Mouse (Mus musculus) left cerebral cortex, postnatal 10 days (tissue): ENCODE measurements at regions not wholly inside any gene's neighbourhood (a gene's known extent, or its start where the extent isn't known, plus 50 kb on each side); places are given as distances from the start of the nearest gene placed in this dataset.

Experiments
- DNase-seq, 2 experiments: peaks; one replicate each; pipeline ENCODE4 v3.0.0; 2021 to 2022; ENCODE audit warnings: low spot score in 2 of 2, mixed read lengths in 1 of 2; ENCODE audit errors: extremely low spot score in 1 of 2
- intact Hi-C: fragments of 180-260 bp; cut with DNase I; formaldehyde crosslinking; loops from one replicate; pipeline ENCODE4 v1.15.1; 2025

GRCm38 (mm10) chr16:64391440-64392197 lies 210.6 kb downstream of the Csnka2ip start:
- no peak for DNase-seq

GRCm38 (mm10) chr16:64368608-64369399 lies 233.4 kb downstream of the Csnka2ip start:
- intact Hi-C loops: no loop called here
- peak in 1 of 2 experiments; percentile 30 for DNase-seq

More at GRCm38 (mm10) chr16:64391440-64392197, 210.6 kb downstream of the Csnka2ip start:
- intact Hi-C loops: no loop called here

GRCm38 (mm10) chr16:64347940-64348339 lies 254.3 kb downstream of the Csnka2ip start:
- intact Hi-C loops: no loop called here
- DNase-seq: no peak

- peak in 1 of 2 experiments; percentile 8 for DNase-seq
- intact Hi-C loops: no loop called here
Measured at GRCm38 (mm10) chr16:64332887-64333455, 269.2 kb downstream of the Csnka2ip start.

- intact Hi-C loops: no loop called here
- peak in 1 of 2 experiments; percentile 33 for DNase-seq
Measured at GRCm38 (mm10) chr16:64332195-64332886, 269.9 kb downstream of the Csnka2ip start.

- DNase-seq: peak in 1 of 2 experiments; percentile 5
- intact Hi-C loops: loop anchor here (10.0 kb wide), 1 partner anchor 465 kb away; the partner anchor contains the start of gene Epha3
Measured at GRCm38 (mm10) chr16:64329264-64330060, 272.7 kb downstream of the Csnka2ip start.

- no peak for DNase-seq
- intact Hi-C loops: no loop called here
Measured at GRCm38 (mm10) chr16:64318796-64319493, 283.3 kb downstream of the Csnka2ip start.

GRCm38 (mm10) chr16:64316831-64317230 lies 285.4 kb downstream of the Csnka2ip start:
- intact Hi-C loops: no loop called here
- no peak for DNase-seq

- no peak for DNase-seq
- intact Hi-C loops: no loop called here
Measured at GRCm38 (mm10) chr16:64293507-64293906, 308.7 kb downstream of the Csnka2ip start.

- intact Hi-C loops: no loop called here
- DNase-seq: no peak
Measured at GRCm38 (mm10) chr16:64285306-64285705, 316.9 kb downstream of the Csnka2ip start.

GRCm38 (mm10) chr16:64275860-64276597 lies 326.2 kb downstream of the Csnka2ip start:
- intact Hi-C loops: no loop called here
- DNase-seq: no peak

- intact Hi-C loops: no loop called here
- peak in 1 of 2 experiments; percentile 2 for DNase-seq
Measured at GRCm38 (mm10) chr16:64275420-64275819, 326.8 kb downstream of the Csnka2ip start.

- DNase-seq: peak in 1 of 2 experiments; percentile 6
- intact Hi-C loops: no loop called here
Measured at GRCm38 (mm10) chr16:64264960-64265736, 337.1 kb downstream of the Csnka2ip start.

GRCm38 (mm10) chr16:64251155-64251554 lies 351.1 kb downstream of the Csnka2ip start:
- DNase-seq: no peak
- intact Hi-C loops: no loop called here

- intact Hi-C loops: no loop called here
- DNase-seq: no peak
Measured at GRCm38 (mm10) chr16:64248743-64249142, 353.5 kb downstream of the Csnka2ip start.

- DNase-seq: no peak
- intact Hi-C loops: no loop called here
Measured at GRCm38 (mm10) chr16:64245942-64246341, 356.3 kb downstream of the Csnka2ip start.
